Mouse (Mus musculus) cerebellum, adult 18-20 months (tissue): ENCODE data around the gene Dscam.

Experiments
- DNase-seq, 2 experiments: peaks; one replicate each; pipeline ENCODE4 v3.0.0; 2021

Dscam gene

GRCm38 (mm10) chr16:97016244-97016850 is 154.2 kb downstream of the Dscam start:
- no peak for DNase-seq

- no peak for DNase-seq
Observed at GRCm38 (mm10) chr16:97014343-97014742, 156.2 kb downstream of the Dscam start.

- no peak for DNase-seq
Observed at GRCm38 (mm10) chr16:97009116-97010055, 161.2 kb downstream of the Dscam start.

- no peak for DNase-seq
Observed at GRCm38 (mm10) chr16:97007892-97008527, 162.5 kb downstream of the Dscam start.

- DNase-seq = no peak
Observed at GRCm38 (mm10) chr16:97006854-97007182, 163.7 kb downstream of the Dscam start.

- DNase-seq = no peak
Observed at GRCm38 (mm10) chr16:97006041-97006853, 164.3 kb downstream of the Dscam start.

GRCm38 (mm10) chr16:97003965-97004364 is 166.6 kb downstream of the Dscam start:
- no peak for DNase-seq

- DNase-seq = no peak
Observed at GRCm38 (mm10) chr16:97002837-97003236, 167.7 kb downstream of the Dscam start.

GRCm38 (mm10) chr16:97002189-97002588 is 168.4 kb downstream of the Dscam start:
- no peak for DNase-seq

- DNase-seq = peak; percentile 76 to 79
Observed at GRCm38 (mm10) chr16:96996854-96997253, 173.7 kb downstream of the Dscam start.

- DNase-seq = no peak
Observed at GRCm38 (mm10) chr16:96995858-96996257, 174.7 kb downstream of the Dscam start.

GRCm38 (mm10) chr16:96987396-96987795 is 183.2 kb downstream of the Dscam start:
- no peak for DNase-seq

- no peak for DNase-seq
Observed at GRCm38 (mm10) chr16:96973300-96973699, 197.3 kb downstream of the Dscam start.

- no peak for DNase-seq
Observed at GRCm38 (mm10) chr16:96971768-96972167, 198.8 kb downstream of the Dscam start.

GRCm38 (mm10) chr16:96970412-96970811 is 200.1 kb downstream of the Dscam start:
- no peak for DNase-seq

GRCm38 (mm10) chr16:96969643-96970042 is 200.9 kb downstream of the Dscam start:
- DNase-seq = no peak

GRCm38 (mm10) chr16:96968885-96969480 is 201.6 kb downstream of the Dscam start:
- no peak for DNase-seq

GRCm38 (mm10) chr16:96959695-96960094 is 210.9 kb downstream of the Dscam start:
- DNase-seq = no peak

GRCm38 (mm10) chr16:96945468-96946302 is 224.9 kb downstream of the Dscam start:
- peak; percentile 20 to 24 for DNase-seq

GRCm38 (mm10) chr16:96943648-96944047 is 226.9 kb downstream of the Dscam start:
- DNase-seq = no peak

GRCm38 (mm10) chr16:96934795-96935194 is 235.8 kb downstream of the Dscam start:
- DNase-seq = no peak

GRCm38 (mm10) chr16:96932211-96932610 is 238.3 kb downstream of the Dscam start:
- DNase-seq = no peak
